Mouse (Mus musculus) ES-E14 (cell line): ENCODE measurements around the gene Sall1.

ENCODE experiments used
- HCFC1 ChIP-seq: IDR thresholded peaks from 2 replicates; pipeline ENCODE4 v1.6.1; 2012; ENCODE audit warnings: low read length, inconsistent platforms, borderline replicate concordance; ENCODE audit not compliant: insufficient read depth
- MAFK ChIP-seq: IDR thresholded peaks from 2 replicates; pipeline ENCODE4 v1.6.1; 2014; ENCODE audit warnings: mild to moderate bottlenecking, low read depth, low read length, inconsistent platforms; ENCODE audit not compliant: insufficient read depth
- ZC3H11A ChIP-seq: IDR thresholded peaks from 2 replicates; pipeline ENCODE4 v1.6.1; 2012; ENCODE audit warnings: low read depth, mild to moderate bottlenecking, inconsistent platforms, low read length, borderline replicate concordance

- TF ChIP-seq ZC3H11A = no peak
- TF ChIP-seq MAFK = no peak
- no peak for TF ChIP-seq HCFC1
Observed at GRCm38 (mm10) chr8:89024796-89025195, 19.2 kb downstream of the Sall1 start.
